9 mouse cellular contexts compared by ENCODE assay signal in genomic region chr17:25732082-25732481, GRCm38 (mm10). TPM values are rescaled to one million over a fixed set of nuclear protein-coding genes. Genes with fewer than 3 reads are reported as not detected.
DNase-seq lines count a peak whose midpoint lies in the region; ATAC-seq and TF ChIP-seq lines count a peak whose summit lies in the region.
"Had no signal": no experiment of that assay in that cellular context is flagged by ENCODE, and none has a peak within 500 bp of the region (broad histone marks: within the 10 kb centered on the region; RNA-seq: fewer than 3 reads in every experiment).

No protein-coding gene starts in this region.

- 12% methylated on average over 2 of the region's 2 CpGs for WGBS in lung, embryonic 16.5 days

- peak; percentile 95 for TF ChIP-seq CTCF in ES-Bruce4 (IDR thresholded peaks at IDR 0.05; ENCODE audit: low read depth, low read length)

- no peaks in the 10 kb centered on the region for H3K36me3 ChIP-seq in ES-Bruce4 (ENCODE audit: control insufficient read depth, insufficient read depth, low read length, poor library complexity, severe bottlenecking)
- peaks cover 10% of the 10 kb centered on the region; the same call in 1 of the 2 replicates for H3K36me3 ChIP-seq in lung, embryonic 16.5 days (ENCODE audit: control insufficient read depth, insufficient read depth, low read length)

- H3K9ac ChIP-seq in ES-Bruce4 (ENCODE audit: low read depth, poor library complexity, severe bottlenecking): no peak overlapping the region
- 0 out of 2 replicates have a peak overlapping the region, but pooled peaks have one; percentile 4 for H3K9ac ChIP-seq in lung, embryonic 16.5 days (ENCODE audit: low read length)
- H3K9ac ChIP-seq: liver, embryonic 13.5 days had no signal

- H3K9me3 ChIP-seq in ES-Bruce4 (replicated peaks; ENCODE audit: control insufficient read depth, insufficient read depth, low read length, poor library complexity, severe bottlenecking): no peaks in the 10 kb centered on the region
- no peaks in the 10 kb centered on the region for H3K9me3 ChIP-seq in lung, embryonic 16.5 days (ENCODE audit: control insufficient read depth, low read length)
- H3K9me3 ChIP-seq: liver, embryonic 13.5 days had no signal

- DNase-seq in 3T3-L1 (ENCODE audit: low read depth, low spot score): peak; percentile 97
- DNase-seq in cerebellum, adult 11-12 months: peak; percentile 76
- DNase-seq in gastrocnemius, adult 18-20 months (ENCODE audit: low spot score): peak; percentile 81
- peak; percentile 93 for DNase-seq in kidney, postnatal 4 days
- DNase-seq in right cerebral cortex, postnatal 25 days: peak; percentile 75
- DNase-seq: liver, embryonic 13.5 days had no signal

- H3K27ac ChIP-seq in ES-Bruce4 (ENCODE audit: insufficient read depth, low read length): peak overlapping the region; percentile 26
- H3K27ac ChIP-seq in lung, embryonic 16.5 days (ENCODE audit: low read length): no peak overlapping the region
- H3K27ac ChIP-seq: liver, embryonic 13.5 days had no signal

- no peaks in the 10 kb centered on the region for H3K4me1 ChIP-seq in ES-Bruce4 (ENCODE audit: control insufficient read depth, insufficient read depth, low read length)
- peaks cover 8% of the 10 kb centered on the region for H3K4me1 ChIP-seq in lung, embryonic 16.5 days (replicated peaks; ENCODE audit: control insufficient read depth, insufficient read depth, low read length)

- no peak for ATAC-seq in lung, embryonic 16.5 days (ENCODE audit: low read depth)
- ATAC-seq in activated CD4-positive, CD25-positive, alpha-beta regulatory T cell, adult 4 months: no peak

- no peak overlapping the region for H3K4me3 ChIP-seq in ES-Bruce4 (ENCODE audit: low read depth, low read length)
- no peak overlapping the region for H3K4me3 ChIP-seq in lung, embryonic 16.5 days (ENCODE audit: low read length)
- H3K4me3 ChIP-seq: liver, embryonic 13.5 days had no signal

- no peak for TF ChIP-seq EP300 in ES-Bruce4 (IDR thresholded peaks at IDR 0.05; ENCODE audit: insufficient read depth, low read depth, low read length)

- H3K27me3 ChIP-seq in ES-Bruce4 (ENCODE audit: control insufficient read depth, insufficient read depth, low read length, poor library complexity, severe bottlenecking): no peaks in the 10 kb centered on the region
- no peaks in the 10 kb centered on the region for H3K27me3 ChIP-seq in lung, embryonic 16.5 days (ENCODE audit: control insufficient read depth, insufficient read depth, low read depth, low read length)

- no peak overlapping the region for H3K4me2 ChIP-seq in lung, embryonic 16.5 days (ENCODE audit: low read depth, low read length)
- H3K4me2 ChIP-seq: liver, embryonic 13.5 days had no signal

- TF ChIP-seq POLR2A in ES-Bruce4 (IDR thresholded peaks at IDR 0.05; ENCODE audit: insufficient read depth, low read length): no peak

RNA-seq across cellular contexts. Expression of gene Mslnl, which starts 3.8 kb away (rescaled TPM):
- 0.30 TPM in 1 of 2 replicates, not detected in the other for polyA plus RNA-seq in ES-Bruce4 (2011; ENCODE audit: insufficient read depth, insufficient read length, low read depth, missing spikeins)
- total RNA-seq in gastrocnemius, adult 18-20 months (2021): not detected
- polyA plus RNA-seq in lung, embryonic 16.5 days (2015; fragmentation: Nextera tagmentation; extraction: Ambion mirVana): 1.4 TPM in 2 replicates
- polyA plus RNA-seq in activated CD4-positive, CD25-positive, alpha-beta regulatory T cell, adult 4 months (2017; shearing (Covaris generic)): under 1 TPM in 1 of 2 experiments, not detected in 1; 0.18 TPM
- polyA plus RNA-seq: liver, embryonic 13.5 days had no signal

RNA-seq across cellular contexts. Expression of gene Rpusd1, which starts 4.6 kb away (rescaled TPM):
- polyA plus RNA-seq in ES-Bruce4 (2011; ENCODE audit: insufficient read depth, insufficient read length, low read depth, missing spikeins): 17.0 and 18.4 TPM in 2 replicates
- total RNA-seq in gastrocnemius, adult 18-20 months (2021): 1 to 10 TPM; 3.5 to 4.2 TPM
- polyA plus RNA-seq in lung, embryonic 16.5 days (2015; fragmentation: Nextera tagmentation; extraction: Ambion mirVana): 25.0 and 26.6 TPM in 2 replicates
- polyA plus RNA-seq in activated CD4-positive, CD25-positive, alpha-beta regulatory T cell, adult 4 months (2017; shearing (Covaris generic)): 10 to 100 TPM in 1 of 2 experiments, 1 to 10 TPM in 1; 9.3 to 10.3 TPM

RNA-seq across cellular contexts. Expression of gene Chtf18, which starts 4.9 kb away (rescaled TPM):
- 39.4 and 47.2 TPM in 2 replicates for polyA plus RNA-seq in ES-Bruce4 (2011; ENCODE audit: insufficient read depth, insufficient read length, low read depth, missing spikeins)
- 1 to 10 TPM in 1 of 2 experiments, under 1 TPM in 1; 0.47 to 1.1 TPM for total RNA-seq in gastrocnemius, adult 18-20 months (2021)
- 32.2 and 37.0 TPM in 2 replicates for polyA plus RNA-seq in lung, embryonic 16.5 days (2015; fragmentation: Nextera tagmentation; extraction: Ambion mirVana)
- 1 to 10 TPM; 4.0 to 6.7 TPM for polyA plus RNA-seq in activated CD4-positive, CD25-positive, alpha-beta regulatory T cell, adult 4 months (2017; shearing (Covaris generic))

RNA-seq across cellular contexts. Expression of gene Gng13, which starts 15.1 kb away (rescaled TPM):
- 12.4 and 17.3 TPM in 2 replicates for polyA plus RNA-seq in ES-Bruce4 (2011; ENCODE audit: insufficient read depth, insufficient read length, low read depth, missing spikeins)
- not detected for total RNA-seq in gastrocnemius, adult 18-20 months (2021)
- polyA plus RNA-seq in lung, embryonic 16.5 days (2015; fragmentation: Nextera tagmentation; extraction: Ambion mirVana): 2.5 and 2.8 TPM in 2 replicates
- polyA plus RNA-seq in activated CD4-positive, CD25-positive, alpha-beta regulatory T cell, adult 4 months (2017; shearing (Covaris generic)): not detected

RNA-seq across cellular contexts. Expression of gene Msln, which starts 22.1 kb away (rescaled TPM):
- polyA plus RNA-seq in ES-Bruce4 (2011; ENCODE audit: insufficient read depth, insufficient read length, low read depth, missing spikeins): 9.6 and 15.1 TPM in 2 replicates
- under 1 TPM; 0.26 to 0.46 TPM for total RNA-seq in gastrocnemius, adult 18-20 months (2021)
- polyA plus RNA-seq in lung, embryonic 16.5 days (2015; fragmentation: Nextera tagmentation; extraction: Ambion mirVana): 42.8 and 68.0 TPM in 2 replicates
- polyA plus RNA-seq in activated CD4-positive, CD25-positive, alpha-beta regulatory T cell, adult 4 months (2017; shearing (Covaris generic)): not detected
